Mouse (Mus musculus): ENCODE results near the gene Zc3h6.

Zc3h6 gene

DNA sequence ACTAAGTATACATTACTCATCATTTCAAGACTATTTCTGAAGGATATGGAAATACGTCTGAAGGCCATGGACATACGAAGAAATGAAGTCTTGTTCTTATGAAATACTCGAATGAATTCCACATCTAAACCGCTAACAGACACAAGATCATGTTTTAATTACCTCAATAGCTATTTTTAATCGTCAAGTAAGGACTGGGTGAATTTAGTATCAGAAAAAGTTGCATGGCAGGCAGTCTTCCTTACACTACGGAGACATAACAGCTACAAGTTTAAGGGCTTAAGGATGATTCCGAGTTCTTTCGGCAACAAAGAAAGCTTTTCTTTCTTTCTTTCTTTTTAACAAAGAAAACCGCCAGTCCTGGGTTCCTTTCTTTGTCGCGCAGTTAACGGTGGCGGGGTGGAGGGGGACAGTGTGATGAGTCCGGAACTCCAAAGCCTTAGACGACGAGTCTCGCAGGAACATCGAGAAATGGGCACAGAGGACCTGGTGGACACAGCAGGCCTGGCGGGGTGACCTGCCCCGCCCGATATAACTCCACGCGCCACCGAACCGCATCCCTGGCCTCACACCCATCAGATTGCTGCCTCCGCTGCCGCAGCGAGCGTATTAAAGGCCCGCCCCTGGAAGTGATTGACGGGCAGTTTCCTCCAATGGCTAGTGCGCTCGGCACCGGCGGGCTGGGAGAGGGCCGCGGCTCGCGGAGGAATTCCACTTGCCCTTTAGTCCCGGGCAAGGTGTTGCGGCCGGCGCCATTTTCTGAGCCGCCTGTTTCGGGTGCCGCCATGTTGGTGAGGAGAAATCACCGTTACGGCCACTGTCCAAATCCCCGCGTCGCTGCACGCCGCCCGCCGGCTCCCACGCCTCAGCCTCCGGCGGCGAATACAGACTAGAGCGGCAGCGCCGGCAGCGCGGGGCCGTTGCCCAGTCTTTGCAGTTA lies at the start of gene Zc3h6:
Gene Zc3h6, plus strand, starts transcription at position 762 of the 940 bp plus-strand sequence.
- ChIA-PET POLR2A (interaction anchor here in 3 of 4 experiments (0.6 to 3.4 kb wide), 31 partner anchors 17 to 621 kb away, joined by 3 to 15 read pairs (median 4); partner anchors contain the start of genes Zc3h8 (in 2 of the 3), Ckap2l (in 1 of the 3), Polr1b (in 1 of the 3) and Slc20a1 (in 1 of the 3)), CTCF (interaction anchor here in 1 of 4 experiments (0.6 kb wide), 1 partner anchor 11 kb away, joined by 3 read pairs; no protein-coding TSS in a partner anchor)

- CTCF ChIA-PET: interaction anchor here in 1 of 4 experiments (1.4 kb wide), 1 partner anchor 227 kb away, joined by 3 read pairs; no protein-coding TSS in a partner anchor
- POLR2A ChIA-PET: interaction anchor here in 1 of 4 experiments (1.0 kb wide), 1 partner anchor 18 kb away, joined by 3 read pairs; no protein-coding TSS in a partner anchor
Measured at GRCm38 (mm10) chr2:128924799-128925198, 42.4 kb upstream of the Zc3h6 start.

DNA sequence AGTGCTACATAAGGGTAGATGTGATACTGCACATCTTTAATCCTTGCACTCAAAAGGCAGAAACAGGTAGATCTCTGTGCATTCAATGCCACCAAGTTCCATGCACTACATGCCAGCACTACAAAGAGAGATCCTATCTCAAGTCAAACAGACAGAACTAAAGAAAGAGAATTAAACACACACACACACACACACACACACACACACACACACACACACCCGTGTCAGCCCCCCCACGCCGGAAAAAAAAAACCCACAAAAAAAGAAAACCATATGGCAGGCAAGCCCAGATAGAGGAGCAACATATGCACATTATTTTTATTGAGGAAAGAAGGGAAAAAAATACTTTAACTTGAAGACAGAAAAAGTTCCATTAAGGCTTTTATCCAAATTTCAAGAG lies 38.8 kb upstream of the Zc3h6 start:
- ChIA-PET POLR2A (interaction anchor here in 1 of 4 experiments (0.7 to 1.5 kb wide), 2 partner anchors 16 to 110 kb away, joined by 3 read pairs; no protein-coding TSS in a partner anchor), CTCF (no interaction called here)

DNA sequence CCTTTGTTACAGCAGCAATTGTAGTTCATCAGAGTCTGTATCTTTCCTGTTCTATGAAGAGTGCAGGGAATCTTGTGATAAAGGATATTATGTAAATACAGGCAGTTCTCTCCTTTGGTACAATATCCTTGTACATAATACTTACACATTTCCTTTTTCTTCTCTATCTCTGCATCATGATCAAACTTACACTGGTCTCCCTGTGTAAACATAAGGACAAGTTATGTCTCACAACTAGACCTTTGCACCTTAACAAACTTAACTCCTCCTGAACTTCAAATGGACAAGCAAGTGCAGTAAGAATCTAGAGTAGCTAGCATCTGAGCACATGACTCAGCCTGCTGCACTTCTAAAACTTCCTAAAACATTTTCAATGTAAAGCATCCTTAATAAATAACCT lies 36.5 kb upstream of the Zc3h6 start:
- ChIA-PET POLR2A (no interaction called here), CTCF (no interaction called here)

DNA sequence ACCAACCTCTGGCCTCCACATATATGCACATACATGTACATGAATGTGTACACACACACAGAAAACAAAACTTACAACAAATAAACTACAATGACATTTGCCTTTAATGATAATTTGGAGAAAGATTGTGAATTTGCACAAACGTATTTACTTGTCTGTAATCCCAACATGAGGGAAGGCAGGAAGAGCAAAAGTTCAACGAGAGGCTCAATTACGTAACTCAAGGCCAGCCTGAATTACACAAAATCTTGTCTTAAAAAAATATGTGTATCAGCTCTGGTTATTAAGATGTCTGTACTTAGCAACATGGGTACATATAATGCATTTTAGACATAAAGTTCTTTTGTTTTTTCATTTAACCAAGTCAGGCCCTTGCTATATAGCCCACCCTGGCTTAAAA lies 30.9 kb upstream of the Zc3h6 start:
- ChIA-PET POLR2A (interaction anchor here in 2 of 4 experiments (0.6 to 1.1 kb wide), 3 partner anchors 26 to 960 kb away, joined by 3 to 5 read pairs (median 3); no protein-coding TSS in a partner anchor), CTCF (no interaction called here)

- POLR2A ChIA-PET: interaction anchor here in 3 of 4 experiments (0.6 to 2.9 kb wide), 12 partner anchors 11 to 314 kb away, joined by 3 to 15 read pairs (median 4); partner anchors contain the start of genes Gm10762 (in 1 of the 3), Slc20a1 (in 1 of the 3), Ttl (in 1 of the 3) and Zc3h6 (in 1 of the 3)
- CTCF ChIA-PET: no interaction called here
Measured at GRCm38 (mm10) chr2:128943538-128944528, 23.4 kb upstream of the Zc3h6 start, which contains the start of gene Zc3h8. TSS of gene Zc3h8 (minus strand) at chr2:128944077.

- ChIA-PET CTCF (interaction anchor here in 3 of 4 experiments (0.6 to 2.1 kb wide), 23 partner anchors 8 to 1136 kb away, joined by 3 to 8 read pairs (median 3); partner anchors contain the start of genes Tmem87b (in 2 of the 3) and Ckap2l (in 1 of the 3)), POLR2A (interaction anchor here in 3 of 4 experiments (0.6 to 2.4 kb wide), 11 partner anchors 8 to 310 kb away, joined by 3 to 10 read pairs (median 3); partner anchors contain the start of gene Tmem87b (in 1 of the 3))
Measured at GRCm38 (mm10) chr2:128947962-128948588, 19.1 kb upstream of the Zc3h6 start.

DNA sequence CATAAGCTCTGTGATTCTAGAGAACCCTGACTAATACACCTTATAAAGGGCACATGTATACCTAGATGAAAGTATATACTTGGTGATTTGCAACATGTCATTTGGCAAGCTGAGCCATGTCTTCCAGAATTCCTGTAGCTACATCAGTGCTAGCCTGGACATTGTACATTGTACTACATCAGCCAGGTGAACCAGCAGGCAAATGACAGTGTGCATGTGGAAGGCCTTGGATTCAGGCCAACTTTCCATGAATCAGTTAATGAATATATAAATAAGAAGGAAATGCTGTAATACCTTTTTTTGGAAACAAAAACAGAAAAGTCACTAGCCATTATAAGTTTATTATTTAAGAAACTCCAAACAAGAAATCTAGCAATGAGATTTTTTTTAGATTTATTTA lies 13.0 kb upstream of the Zc3h6 start:
- CTCF ChIA-PET: no interaction called here

DNA sequence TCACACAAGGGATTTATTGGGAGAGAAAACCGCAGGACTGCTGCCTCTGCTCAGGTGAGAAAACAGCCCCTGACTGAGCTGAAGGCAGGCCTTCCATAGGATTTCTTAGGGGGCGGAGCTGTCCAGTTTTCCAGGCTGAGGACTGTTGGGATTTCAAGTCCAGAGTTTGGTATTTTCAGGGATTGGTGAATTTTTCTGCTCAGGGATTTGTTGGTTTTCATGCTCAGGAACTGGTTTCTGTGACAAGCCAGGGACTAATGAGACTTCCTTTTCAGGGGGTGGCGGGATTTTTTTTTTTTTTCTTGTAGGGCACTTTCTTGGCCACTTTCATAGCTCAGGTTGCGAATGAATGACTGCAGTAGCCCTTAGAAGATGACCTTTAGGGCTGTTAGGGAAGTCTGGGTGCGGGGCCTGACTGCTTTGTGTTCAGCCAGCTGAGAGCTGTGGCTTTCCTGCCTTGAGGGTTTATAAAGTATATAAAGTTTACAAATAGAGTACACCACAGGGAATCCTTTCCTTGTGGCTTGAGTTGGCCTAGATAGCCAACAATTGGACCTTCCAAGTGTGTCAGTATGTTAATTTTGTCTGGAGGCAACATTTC lies 1.6 kb upstream of the Zc3h6 start:
- ChIA-PET POLR2A (interaction anchor here (0.5 to 3.4 kb wide), 33 partner anchors 10 to 1153 kb away, joined by 3 to 15 read pairs (median 4); partner anchors contain the start of genes Zc3h8 (in 2 of the 4), Polr1b (in 1 of the 4), Slc20a1 (in 1 of the 4) and Tmem87b (in 1 of the 4)), CTCF (interaction anchor here in 1 of 4 experiments (1.6 kb wide), 1 partner anchor 18 kb away, joined by 8 read pairs; no protein-coding TSS in a partner anchor)

More for the DNA sequence above, 13.0 kb upstream of the Zc3h6 start:
- POLR2A ChIA-PET: interaction anchor here in 1 of 4 experiments (1.7 kb wide), 1 partner anchor 10 kb away, joined by 4 read pairs; the partner anchor contains the start of gene Zc3h8

- POLR2A ChIA-PET: interaction anchor here in 3 of 4 experiments (0.6 to 3.4 kb wide), 33 partner anchors 17 to 621 kb away, joined by 3 to 15 read pairs (median 4); partner anchors contain the start of genes Zc3h8 (in 2 of the 3), Ckap2l (in 1 of the 3), Polr1b (in 1 of the 3) and Slc20a1 (in 1 of the 3)
- CTCF ChIA-PET: interaction anchor here in 1 of 4 experiments (0.6 kb wide), 1 partner anchor 11 kb away, joined by 3 read pairs; no protein-coding TSS in a partner anchor
Measured at GRCm38 (mm10) chr2:128966236-128966635, 966 bp upstream of the Zc3h6 start.

DNA sequence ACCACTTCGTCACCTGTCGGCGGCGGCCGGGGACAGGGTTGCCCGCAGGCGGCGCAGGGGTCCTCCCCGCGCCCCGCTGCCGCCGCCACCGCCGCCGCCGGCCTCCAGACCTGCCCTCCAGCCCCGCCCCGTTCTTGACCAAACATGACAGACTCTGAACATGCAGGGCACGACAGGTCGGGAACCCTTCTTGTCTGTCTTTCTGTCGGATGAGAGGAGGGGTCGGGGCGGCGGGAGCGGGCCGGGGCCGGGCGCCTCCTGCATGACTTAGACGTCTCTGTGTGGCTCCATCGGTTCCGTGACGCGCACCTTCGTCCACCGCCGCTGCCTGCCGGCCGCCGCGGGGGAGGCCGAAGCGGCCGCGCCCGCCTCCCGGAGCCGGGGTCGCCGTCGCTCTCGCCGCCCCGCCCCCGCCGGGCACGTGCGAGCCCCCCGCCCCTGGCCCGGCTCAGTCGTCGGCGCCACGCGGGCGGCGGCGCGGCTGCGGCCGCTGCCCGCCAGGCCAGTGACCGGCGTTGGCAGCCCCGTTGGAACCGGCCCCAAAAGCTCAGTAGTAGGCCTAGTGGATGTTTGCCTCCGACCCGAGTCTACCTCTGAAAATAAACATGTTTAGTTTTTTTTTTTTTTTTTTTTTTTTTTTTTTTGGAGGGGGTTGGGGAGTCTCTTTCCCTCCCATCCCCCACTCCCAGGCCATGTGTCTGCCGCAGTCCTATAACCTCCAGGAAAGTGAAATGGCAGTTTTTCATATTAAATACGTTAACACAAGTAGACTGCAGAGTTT lies 649 bp downstream of the Zc3h6 start, which contains the start of gene Gm10762:
Gene Gm10762, minus strand, starts transcription at position 65 of the 781 bp plus-strand sequence.
- CTCF ChIA-PET: interaction anchor here in 1 of 4 experiments (0.7 kb wide), 1 partner anchor 1301 kb away, joined by 3 read pairs; no protein-coding TSS in a partner anchor
- POLR2A ChIA-PET: interaction anchor here (0.6 to 1.8 kb wide), 27 partner anchors 10 to 1211 kb away, joined by 3 to 15 read pairs (median 4); partner anchors contain the start of genes Slc20a1 (in 1 of the 4), Tmem87b (in 1 of the 4) and Zc3h8 (in 1 of the 4)

- CTCF ChIA-PET: no interaction called here
- POLR2A ChIA-PET: interaction anchor here in 3 of 4 experiments (0.6 to 1.8 kb wide), 21 partner anchors 9 to 1210 kb away, joined by 3 to 15 read pairs (median 4); partner anchors contain the start of genes Slc20a1 (in 1 of the 3), Tmem87b (in 1 of the 3) and Zc3h8 (in 1 of the 3)
Measured at GRCm38 (mm10) chr2:128968475-128969083, 1.4 kb downstream of the Zc3h6 start.

GRCm38 (mm10) chr2:128972301-128972700 lies 5.1 kb downstream of the Zc3h6 start:
- ChIA-PET POLR2A (no interaction called here), CTCF (interaction anchor here in 1 of 4 experiments (1.0 kb wide), 1 partner anchor 24 kb away, joined by 3 read pairs; no protein-coding TSS in a partner anchor)

DNA sequence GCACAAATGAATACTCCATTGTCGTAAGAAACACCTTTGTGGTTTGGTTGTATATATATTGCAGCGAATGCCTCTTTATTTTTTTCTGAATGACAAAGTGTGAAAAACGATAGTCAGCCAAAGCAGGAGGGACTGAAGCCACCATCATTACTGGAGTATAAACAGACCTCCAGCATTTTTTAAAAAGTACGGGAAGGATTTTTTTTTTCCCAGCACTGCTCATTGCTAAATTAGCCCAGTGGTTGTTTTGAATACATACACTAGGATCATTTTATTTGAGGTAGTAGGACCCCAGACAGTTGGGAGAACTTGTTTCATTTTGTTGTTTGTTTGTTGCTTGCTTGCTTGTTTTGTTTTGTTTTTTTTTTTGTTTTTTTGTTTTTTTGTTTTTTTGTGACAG lies 8.4 kb downstream of the Zc3h6 start:
- POLR2A ChIA-PET: no interaction called here
- CTCF ChIA-PET: no interaction called here

DNA sequence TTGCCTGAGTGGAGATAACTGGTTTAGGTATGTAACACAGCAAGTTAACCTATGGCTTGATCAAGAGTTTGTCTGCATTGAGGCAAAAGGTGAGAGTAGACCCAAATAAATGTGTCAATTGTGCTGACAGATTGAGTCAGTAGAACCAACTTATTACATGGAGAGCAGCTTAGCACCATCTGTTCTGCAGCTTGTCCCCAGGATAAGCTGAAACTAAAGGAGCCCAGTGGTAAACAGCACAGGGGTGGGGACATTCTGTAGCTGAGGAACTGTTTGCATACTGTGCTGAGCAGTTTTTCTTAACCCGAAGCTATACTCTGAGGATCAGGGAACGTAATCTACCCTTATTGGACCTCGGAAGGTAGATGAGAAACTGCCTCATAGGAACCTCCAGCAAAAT lies 17.5 kb downstream of the Zc3h6 start:
- CTCF ChIA-PET: no interaction called here
- POLR2A ChIA-PET: interaction anchor here in 2 of 4 experiments (0.5 to 0.6 kb wide), 2 partner anchors 69 to 1195 kb away, joined by 3 to 7 read pairs; partner anchors contain the start of gene Snrpb (in 1 of the 2)

Data from embryonic stem cell, embryonic (primary cell).